Mouse (Mus musculus): ENCODE measurements around the gene Hs1bp3. TPM values are rescaled to one million over a fixed set of nuclear protein-coding genes. Genes with fewer than 3 reads are reported as not detected.

Gene Hs1bp3
- total and polyA plus RNA-seq, 2 experiments from 2014 or later: 3.8 to 5.5 TPM

- Histone ChIP-seq H3K27me3 (ENCODE audit: insufficient read depth, low read length) (peaks cover 74% of the 10 kb centered on the region), H3K4me2 (ENCODE audit: low read depth, low read length) (peak overlapping the region; percentile 71), H3K36me3 (ENCODE audit: insufficient read depth, low read length) (no peaks in the 10 kb centered on the region), H3K9me3 (ENCODE audit: low read length) (no peaks in the 10 kb centered on the region), H3K9ac (replicated peaks; ENCODE audit: low read length) (peak overlapping the region; percentile 33; the same call in 1 of the 2 replicates), H3K4me1 (ENCODE audit: insufficient read depth, low read length) (0 out of 2 replicates have a peak, but pooled peaks cover 3% of the 10 kb centered on the region), H3K4me3 (ENCODE audit: low read length) (peak overlapping the region; percentile 41), H3K27ac (no peak overlapping the region)
- no peak for TF ChIP-seq CTCF (IDR thresholded peaks at IDR 0.05; ENCODE audit: low read depth)
- 3% methylated on average over 46 of the region's 46 CpGs for WGBS
- no peak for ATAC-seq
- no peak for DNase-seq (ENCODE audit: low spot score)
Measured at GRCm38 (mm10) chr12:8301011-8301814, 12.0 kb upstream of the Hs1bp3 start.

GRCm38 (mm10) chr12:8301841-8302431, 11.3 kb upstream of the Hs1bp3 start, which contains the start of gene Gdf7:
Gene Gdf7 (minus strand): TSS chr12:8301954.
- peak within 1 kb of the TSS; percentile 33; the same call in 1 of the 2 replicates for H3K9ac ChIP-seq (replicated peaks; ENCODE audit: low read length)
- 0 out of 2 replicates have a peak, but pooled peaks cover 3% of the 10 kb centered on the region for H3K4me1 ChIP-seq (ENCODE audit: insufficient read depth, low read length)
- H3K27me3 ChIP-seq (ENCODE audit: insufficient read depth, low read length): peaks cover 68% of the 10 kb centered on the region
- ATAC-seq (peak; percentile 36), DNase-seq (ENCODE audit: low spot score) (no peak)
- H3K4me3 ChIP-seq (ENCODE audit: low read length): peak within 1 kb of the TSS; percentile 41
- no peaks in the 10 kb centered on the region for H3K9me3 ChIP-seq (ENCODE audit: low read length)
- no peak within 1 kb of the TSS for H3K27ac ChIP-seq
- WGBS: 2% methylated on average over 50 of the region's 53 CpGs
- TF ChIP-seq CTCF (IDR thresholded peaks at IDR 0.05; ENCODE audit: low read depth): no peak
- H3K4me2 ChIP-seq (ENCODE audit: low read depth, low read length): peak within 1 kb of the TSS; percentile 71
- H3K36me3 ChIP-seq (ENCODE audit: insufficient read depth, low read length): no peaks in the 10 kb centered on the region

GRCm38 (mm10) chr12:8305258-8305657, 8.0 kb upstream of the Hs1bp3 start:
- Histone ChIP-seq H3K27ac (no peak overlapping the region), H3K27me3 (ENCODE audit: insufficient read depth, low read length) (peaks cover 43% of the 10 kb centered on the region)
- TF ChIP-seq CTCF (IDR thresholded peaks at IDR 0.05; ENCODE audit: low read depth): no peak

GRCm38 (mm10) chr12:8306432-8306831, 6.8 kb upstream of the Hs1bp3 start:
- Histone ChIP-seq H3K9me3 (ENCODE audit: low read length) (no peaks in the 10 kb centered on the region), H3K27ac (no peak overlapping the region), H3K4me3 (ENCODE audit: low read length) (no peak overlapping the region), H3K27me3 (ENCODE audit: insufficient read depth, low read length) (peaks cover 32% of the 10 kb centered on the region), H3K4me2 (ENCODE audit: low read depth, low read length) (no peak overlapping the region), H3K9ac (replicated peaks; ENCODE audit: low read length) (no peak overlapping the region), H3K36me3 (ENCODE audit: insufficient read depth, low read length) (no peaks in the 10 kb centered on the region), H3K4me1 (ENCODE audit: insufficient read depth, low read length) (peaks cover 3% of the 10 kb centered on the region; the same call in 1 of the 2 replicates)
- TF ChIP-seq CTCF (IDR thresholded peaks at IDR 0.05; ENCODE audit: low read depth): peak; percentile 94
- whole genome bisulfite sequencing: 5% methylated on average over 5 of the region's 5 CpGs
- peak; percentile 65 for ATAC-seq
- DNase-seq (ENCODE audit: low spot score): peak; percentile 83

More at GRCm38 (mm10) chr12:8305258-8305657, 8.0 kb upstream of the Hs1bp3 start:
- Histone ChIP-seq H3K4me1 (ENCODE audit: insufficient read depth, low read length) (0 out of 2 replicates have a peak, but pooled peaks cover 3% of the 10 kb centered on the region), H3K9ac (replicated peaks; ENCODE audit: low read length) (no peak overlapping the region), H3K4me3 (ENCODE audit: low read length) (no peak overlapping the region), H3K9me3 (ENCODE audit: low read length) (no peaks in the 10 kb centered on the region), H3K4me2 (ENCODE audit: low read depth, low read length) (no peak overlapping the region), H3K36me3 (ENCODE audit: insufficient read depth, low read length) (no peaks in the 10 kb centered on the region)
- WGBS: 45% methylated on average over 2 of the region's 2 CpGs
- ATAC-seq (no peak), DNase-seq (ENCODE audit: low spot score) (no peak)

- no peaks in the 10 kb centered on the region for H3K9me3 ChIP-seq (ENCODE audit: low read length)
- H3K4me3 ChIP-seq (ENCODE audit: low read length): no peak overlapping the region
- H3K27ac ChIP-seq: no peak overlapping the region
- peaks cover 3% of the 10 kb centered on the region; the same call in 1 of the 2 replicates for H3K4me1 ChIP-seq (ENCODE audit: insufficient read depth, low read length)
- H3K27me3 ChIP-seq (ENCODE audit: insufficient read depth, low read length): peaks cover 32% of the 10 kb centered on the region
- DNase-seq (ENCODE audit: low spot score): no peak
- ATAC-seq: peak; percentile 21; the same call in 1 of the 2 replicates
- H3K4me2 ChIP-seq (ENCODE audit: low read depth, low read length): no peak overlapping the region
- TF ChIP-seq CTCF (IDR thresholded peaks at IDR 0.05; ENCODE audit: low read depth): no peak
- 66% methylated on average over 1 of the region's 1 CpGs for WGBS
- H3K9ac ChIP-seq (replicated peaks; ENCODE audit: low read length): no peak overlapping the region
- no peaks in the 10 kb centered on the region for H3K36me3 ChIP-seq (ENCODE audit: insufficient read depth, low read length)
Measured at GRCm38 (mm10) chr12:8306910-8307309, 6.3 kb upstream of the Hs1bp3 start.

- 24% methylated on average over 17 of the region's 17 CpGs for WGBS
- ATAC-seq (no peak), DNase-seq (ENCODE audit: low spot score) (no peak)
- peaks cover 3% of the 10 kb centered on the region for H3K27me3 ChIP-seq (ENCODE audit: insufficient read depth, low read length)
- no peaks in the 10 kb centered on the region for H3K36me3 ChIP-seq (ENCODE audit: insufficient read depth, low read length)
- no peaks in the 10 kb centered on the region; the same call in 1 of the 2 replicates for H3K4me1 ChIP-seq (ENCODE audit: insufficient read depth, low read length)
- H3K4me2 ChIP-seq (ENCODE audit: low read depth, low read length): 0 out of 2 replicates have a peak overlapping the region, but pooled peaks have one; percentile 10
- H3K9ac ChIP-seq (replicated peaks; ENCODE audit: low read length): no peak overlapping the region
- H3K9me3 ChIP-seq (ENCODE audit: low read length): no peaks in the 10 kb centered on the region
- no peak overlapping the region for H3K4me3 ChIP-seq (ENCODE audit: low read length)
- H3K27ac ChIP-seq: no peak overlapping the region
- no peak for TF ChIP-seq CTCF (IDR thresholded peaks at IDR 0.05; ENCODE audit: low read depth)
Measured at GRCm38 (mm10) chr12:8310992-8311391, 2.2 kb upstream of the Hs1bp3 start.

All from hindbrain, postnatal 0 days (tissue).